Mouse (Mus musculus): ENCODE data around the gene Sec16b. TPM values are rescaled to one million over a fixed set of nuclear protein-coding genes. Genes with fewer than 3 reads are reported as not detected.

Gene Sec16b
- polyA plus RNA-seq (2012; rRNA removed) = 0.88 and 1.8 TPM in 2 replicates

DNA sequence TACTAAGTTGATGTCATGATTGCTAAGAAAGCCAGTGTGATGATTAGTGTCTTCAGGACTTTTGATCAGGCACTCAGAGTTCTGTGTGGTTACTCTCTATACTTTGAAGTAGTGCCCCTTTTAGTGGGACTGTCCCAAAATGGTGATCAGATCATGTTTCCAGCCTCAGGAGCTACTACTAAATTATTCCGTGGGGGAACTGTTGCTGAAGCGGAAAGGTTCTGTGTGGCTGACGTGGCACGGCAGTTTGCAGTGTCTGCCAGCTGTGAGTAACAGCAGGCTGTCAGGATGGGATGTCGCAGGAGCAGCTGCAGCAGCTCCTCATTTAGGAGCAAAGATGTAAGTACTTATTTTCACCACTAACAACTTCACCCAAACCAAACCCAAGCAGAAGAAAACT is at the start of gene Sec16b:
Gene Sec16b (plus strand): TSS at position 207 of the 400 bp plus-strand sequence.

DNA sequence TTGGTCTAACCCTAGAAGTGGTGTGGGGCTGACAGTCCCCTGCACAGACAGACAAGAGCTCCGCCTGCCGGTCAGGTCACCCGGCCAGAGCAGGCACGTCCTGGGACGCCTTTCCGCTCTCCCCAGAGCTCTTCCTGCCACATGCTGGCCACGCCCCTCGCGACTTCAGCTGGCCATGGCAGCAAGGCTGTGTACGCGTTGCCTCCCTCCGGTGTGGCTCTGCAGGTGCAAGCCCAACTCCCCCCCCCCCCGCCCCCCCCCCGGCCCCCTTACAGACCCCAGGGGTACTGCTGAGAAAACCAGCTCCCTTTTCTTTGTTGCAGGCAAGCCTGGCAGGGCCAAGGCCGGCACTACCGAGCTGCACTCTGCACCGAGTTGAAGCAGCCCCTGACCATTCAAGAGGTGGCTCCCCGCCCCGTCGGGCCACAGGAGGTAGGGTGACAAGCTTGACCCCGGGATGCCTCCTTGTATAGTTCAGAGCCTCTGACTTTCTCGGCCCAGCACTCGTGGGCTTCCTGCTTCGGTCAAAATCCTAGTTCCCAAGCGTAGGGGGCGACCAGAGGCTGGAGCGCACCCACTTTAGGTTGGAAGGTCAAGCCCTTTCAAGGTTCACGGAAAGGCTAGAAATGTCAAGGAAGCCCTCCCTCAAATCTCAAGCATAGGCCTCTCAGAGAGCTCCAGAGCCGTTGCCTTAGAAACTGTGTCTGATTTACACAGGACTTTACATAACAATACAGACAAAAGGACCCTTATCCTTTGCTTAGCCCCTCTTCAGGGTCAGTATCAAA is 47.9 kb upstream of the Sec16b start, which contains the start of gene Cryzl2:
Gene Cryzl2 (plus strand): TSS at position 157 of the 788 bp plus-strand sequence.

Other genes with a start within 250 kb of the Sec16b start
- gene Rasal2, start 94.1 kb upstream of the Sec16b start, polyA plus RNA-seq (2012; rRNA removed) = 11.9 and 13.4 TPM in 2 replicates
- 10.9 and 13.4 TPM in 2 replicates for gene Cryzl2, start 48.2 kb upstream of the Sec16b start, polyA plus RNA-seq (2012; rRNA removed)